Mouse (Mus musculus): ENCODE measurements around the gene Rnf145. TPM values are rescaled to one million over a fixed set of nuclear protein-coding genes. Genes with fewer than 3 reads are reported as not detected.
"Not testable (repeated sequence)": the region's sequence is repeated elsewhere in the genome, so short reads cannot be mapped to it uniquely, and the experiment has no call there.

The Rnf145 gene
- polyA plus RNA-seq, 1 experiment from 2014 or later: 50.5 TPM

DNA sequence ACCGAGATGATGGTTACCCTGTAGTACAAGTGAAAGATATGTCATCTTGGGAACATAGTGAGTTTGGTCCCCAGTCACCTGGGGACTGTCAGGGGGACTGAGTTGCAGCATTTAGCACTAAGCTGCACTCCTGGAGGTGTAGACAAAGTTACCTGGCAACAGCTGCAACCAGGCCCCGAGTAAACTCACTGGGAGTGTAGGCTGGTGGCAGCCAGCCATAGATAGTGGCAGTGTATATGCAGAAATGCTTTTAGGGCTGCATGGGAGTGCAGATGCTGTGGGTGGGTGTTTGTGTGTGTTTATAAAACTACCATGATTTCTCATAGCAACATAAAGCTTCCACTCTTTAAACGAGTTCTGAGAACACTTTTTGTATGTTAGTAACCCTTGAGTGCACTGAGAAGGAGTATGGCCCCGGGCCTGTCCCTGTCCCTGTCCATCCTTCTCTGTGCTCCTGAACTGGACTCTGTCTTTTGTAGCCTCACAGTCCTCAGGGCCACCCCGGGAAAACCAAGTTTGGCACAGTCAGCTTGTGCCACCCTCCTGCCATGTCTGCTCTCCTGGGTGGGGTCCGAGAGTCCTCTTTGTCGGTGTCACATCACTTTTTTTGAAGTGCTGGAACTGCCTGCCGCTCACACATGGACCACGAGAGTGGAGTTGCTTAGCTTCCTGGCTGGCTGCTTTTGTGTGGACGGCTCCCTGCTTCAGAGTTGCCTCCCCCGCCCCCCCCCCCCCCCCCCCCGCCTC is 43.8 kb downstream of the Rnf145 start:
- no peak overlapping the region for H3K4me2 ChIP-seq (ENCODE audit: low read depth, low read length)
- H3K4me1 ChIP-seq (ENCODE audit: control insufficient read depth, insufficient read depth, low read length): no peaks in the 10 kb centered on the region
- ATAC-seq (replicated peaks; ENCODE audit: extremely low read depth, insufficient read depth, low FRiP score): no peak
- no peak overlapping the region for H3K27ac ChIP-seq (ENCODE audit: low read length)
- H3K27me3 ChIP-seq (ENCODE audit: control insufficient read depth, insufficient read depth, low read length): no peaks in the 10 kb centered on the region
- H3K4me3 ChIP-seq (ENCODE audit: low read length): no peak overlapping the region
- H3K9me3 ChIP-seq (replicated peaks; ENCODE audit: control insufficient read depth, low read length): no peaks in the 10 kb centered on the region
- H3K9ac ChIP-seq (ENCODE audit: low read length): no peak overlapping the region
- 66% methylated on average over 10 of the region's 12 CpGs for WGBS
- H3K36me3 ChIP-seq (ENCODE audit: control insufficient read depth, insufficient read depth): peaks cover 51% of the 10 kb centered on the region

DNA sequence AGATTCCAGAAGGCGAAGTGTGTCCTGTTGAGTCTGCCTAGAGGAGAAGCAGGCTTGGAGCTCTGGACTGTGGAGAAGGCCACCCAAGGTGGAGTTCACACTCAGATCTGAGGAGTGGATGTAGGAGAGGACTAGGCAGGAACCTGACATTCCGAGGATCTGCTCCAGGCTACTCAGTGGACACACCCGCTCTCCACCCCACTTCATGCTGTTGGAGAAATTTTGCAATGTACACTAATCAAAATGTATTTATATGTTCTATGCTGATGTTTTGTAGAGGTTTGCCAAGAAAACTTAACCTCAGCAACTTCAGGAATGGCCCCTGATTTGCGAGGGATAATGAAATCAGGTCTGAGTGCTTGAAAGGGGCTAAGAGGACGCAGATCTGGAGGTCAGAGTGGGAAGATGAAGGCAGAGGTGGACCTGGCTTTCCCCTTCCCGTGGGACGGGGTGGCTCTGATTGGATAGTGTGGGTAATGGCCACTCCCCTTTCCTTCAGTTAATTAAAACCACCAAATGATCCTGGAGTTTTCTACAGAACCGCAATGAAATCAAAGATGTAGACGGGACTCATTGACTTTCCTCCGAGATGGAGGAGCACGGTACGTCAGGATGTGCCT is 45.6 kb downstream of the Rnf145 start:
- H3K4me3 ChIP-seq (ENCODE audit: low read length): no peak overlapping the region
- no peak overlapping the region for H3K4me2 ChIP-seq (ENCODE audit: low read depth, low read length)
- H3K27ac ChIP-seq (ENCODE audit: low read length): no peak overlapping the region
- no peak for ATAC-seq (replicated peaks; ENCODE audit: extremely low read depth, insufficient read depth, low FRiP score)
- 91% methylated on average over 12 of the region's 12 CpGs for WGBS
- H3K27me3 ChIP-seq (ENCODE audit: control insufficient read depth, insufficient read depth, low read length): no peaks in the 10 kb centered on the region
- no peaks in the 10 kb centered on the region for H3K4me1 ChIP-seq (ENCODE audit: control insufficient read depth, insufficient read depth, low read length)
- no peak overlapping the region for H3K9ac ChIP-seq (ENCODE audit: low read length)
- peaks cover 52% of the 10 kb centered on the region for H3K36me3 ChIP-seq (ENCODE audit: control insufficient read depth, insufficient read depth)
- no peaks in the 10 kb centered on the region for H3K9me3 ChIP-seq (replicated peaks; ENCODE audit: control insufficient read depth, low read length)

DNA sequence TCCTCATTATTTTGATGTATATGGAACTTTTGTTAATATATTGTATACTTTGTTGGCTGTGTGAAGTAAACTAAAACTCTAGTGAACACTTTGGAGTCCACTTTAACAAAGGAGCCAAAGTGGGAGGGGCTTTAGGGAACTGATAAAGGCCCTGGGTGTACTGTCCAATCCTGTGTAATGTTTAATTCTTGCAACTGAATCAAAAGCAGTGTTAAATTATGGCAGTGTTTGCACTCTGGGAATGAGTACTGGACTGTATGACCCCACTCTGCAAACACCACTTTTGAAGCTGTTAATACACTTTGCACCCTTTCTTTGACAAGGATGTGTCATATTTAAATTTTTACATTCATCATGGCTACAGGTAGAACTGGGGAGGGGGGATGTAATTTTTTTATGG is 46.2 kb downstream of the Rnf145 start:
- ATAC-seq (replicated peaks; ENCODE audit: extremely low read depth, insufficient read depth, low FRiP score): no peak
- Histone ChIP-seq H3K4me1 (ENCODE audit: control insufficient read depth, insufficient read depth, low read length) (no peaks in the 10 kb centered on the region), H3K4me2 (ENCODE audit: low read depth, low read length) (no peak overlapping the region), H3K36me3 (ENCODE audit: control insufficient read depth, insufficient read depth) (peaks cover 52% of the 10 kb centered on the region), H3K9me3 (replicated peaks; ENCODE audit: control insufficient read depth, low read length) (peaks cover 4% of the 10 kb centered on the region; the same call in 1 of the 2 replicates), H3K9ac (ENCODE audit: low read length) (no peak overlapping the region), H3K27ac (ENCODE audit: low read length) (no peak overlapping the region), H3K4me3 (ENCODE audit: low read length) (no peak overlapping the region), H3K27me3 (ENCODE audit: control insufficient read depth, insufficient read depth, low read length) (no peaks in the 10 kb centered on the region)

DNA sequence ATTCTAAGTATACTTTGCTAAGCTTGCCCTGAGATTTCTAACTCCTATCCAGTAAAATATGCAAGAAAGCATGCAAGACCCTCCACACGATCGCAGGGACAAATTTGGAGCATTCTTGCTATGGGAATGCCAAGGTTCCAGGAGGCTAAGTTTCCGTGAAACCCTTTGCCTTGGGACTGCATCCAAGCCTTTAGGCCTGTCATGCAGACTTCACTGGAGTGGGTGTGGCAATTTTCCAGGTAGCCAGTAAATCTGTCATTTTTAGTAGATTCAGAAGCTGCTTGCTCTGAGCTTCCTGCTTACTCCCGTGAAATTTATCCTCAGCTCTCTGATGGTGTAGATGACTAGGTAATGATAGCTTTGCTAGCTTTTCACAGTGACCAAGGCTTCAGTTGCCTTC is 51.6 kb downstream of the Rnf145 start:
- ATAC-seq (replicated peaks; ENCODE audit: extremely low read depth, insufficient read depth, low FRiP score); H3K9ac ChIP-seq (ENCODE audit: low read length); H3K27ac ChIP-seq (ENCODE audit: low read length); H3K4me1 ChIP-seq (ENCODE audit: control insufficient read depth, insufficient read depth, low read length); H3K4me3 ChIP-seq (ENCODE audit: low read length); H3K4me2 ChIP-seq (ENCODE audit: low read depth, low read length); H3K9me3 ChIP-seq (replicated peaks; ENCODE audit: control insufficient read depth, low read length); H3K27me3 ChIP-seq (ENCODE audit: control insufficient read depth, insufficient read depth, low read length): not testable (repeated sequence)
- 81% methylated on average over 4 of the region's 4 CpGs for WGBS
- peaks cover 16% of the 10 kb centered on the region for H3K36me3 ChIP-seq (ENCODE audit: control insufficient read depth, insufficient read depth)

DNA sequence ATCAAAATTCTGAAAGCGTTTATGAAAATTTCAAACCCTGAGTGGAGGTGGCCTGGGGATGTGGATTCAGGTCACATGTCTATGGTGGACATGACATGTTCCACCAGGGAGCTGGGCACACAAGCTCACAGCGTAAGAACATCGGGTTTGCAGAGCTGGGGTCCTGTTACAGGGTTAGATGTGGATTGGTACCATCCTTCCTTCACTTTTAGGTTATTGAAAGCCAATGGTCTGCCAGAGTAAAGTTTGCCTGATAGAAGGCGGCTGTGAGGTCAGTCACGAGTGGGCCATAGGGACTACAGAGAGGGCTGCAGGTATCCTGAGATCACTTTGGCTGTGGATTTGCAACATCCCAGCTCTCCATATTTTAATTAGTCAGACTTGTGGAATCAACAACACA is 54.0 kb downstream of the Rnf145 start:
- no peak overlapping the region for H3K4me3 ChIP-seq (ENCODE audit: low read length)
- no peaks in the 10 kb centered on the region for H3K4me1 ChIP-seq (ENCODE audit: control insufficient read depth, insufficient read depth, low read length)
- peaks cover 4% of the 10 kb centered on the region; the same call in 1 of the 2 replicates for H3K9me3 ChIP-seq (replicated peaks; ENCODE audit: control insufficient read depth, low read length)
- H3K9ac ChIP-seq (ENCODE audit: low read length): no peak overlapping the region
- ATAC-seq (replicated peaks; ENCODE audit: extremely low read depth, insufficient read depth, low FRiP score): no peak
- H3K27me3 ChIP-seq (ENCODE audit: control insufficient read depth, insufficient read depth, low read length): no peaks in the 10 kb centered on the region
- H3K27ac ChIP-seq (ENCODE audit: low read length): no peak overlapping the region
- no peak overlapping the region for H3K4me2 ChIP-seq (ENCODE audit: low read depth, low read length)
- H3K36me3 ChIP-seq (ENCODE audit: control insufficient read depth, insufficient read depth): peaks cover 4% of the 10 kb centered on the region
- WGBS: 92% methylated on average over 5 of the region's 5 CpGs

DNA sequence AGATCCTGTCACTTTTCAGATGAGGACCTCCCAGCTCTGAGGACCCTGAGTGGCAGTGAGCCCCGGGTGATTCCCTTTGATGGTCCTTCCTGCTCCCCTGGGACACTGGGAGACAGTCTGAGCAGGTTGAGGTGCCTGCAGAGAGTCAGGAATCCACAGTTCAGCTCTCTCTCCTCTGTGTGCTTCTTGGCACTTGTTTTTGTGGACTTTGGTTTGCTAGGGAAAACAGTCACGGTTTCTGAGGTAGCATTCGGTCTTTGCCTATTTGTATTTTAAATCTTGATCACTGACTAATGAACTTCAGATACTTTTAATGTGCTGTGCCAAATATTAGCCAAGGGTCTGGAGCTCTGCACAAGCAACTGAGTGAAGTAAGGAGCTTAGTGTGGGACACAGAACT is 54.6 kb downstream of the Rnf145 start:
- ATAC-seq (replicated peaks; ENCODE audit: extremely low read depth, insufficient read depth, low FRiP score): no peak
- peaks cover 4% of the 10 kb centered on the region for H3K36me3 ChIP-seq (ENCODE audit: control insufficient read depth, insufficient read depth)
- H3K4me2 ChIP-seq (ENCODE audit: low read depth, low read length): no peak overlapping the region
- peaks cover 4% of the 10 kb centered on the region; the same call in 1 of the 2 replicates for H3K9me3 ChIP-seq (replicated peaks; ENCODE audit: control insufficient read depth, low read length)
- no peak overlapping the region for H3K4me3 ChIP-seq (ENCODE audit: low read length)
- H3K4me1 ChIP-seq (ENCODE audit: control insufficient read depth, insufficient read depth, low read length): no peaks in the 10 kb centered on the region
- 70% methylated on average over 3 of the region's 3 CpGs for WGBS
- H3K9ac ChIP-seq (ENCODE audit: low read length): no peak overlapping the region
- H3K27me3 ChIP-seq (ENCODE audit: control insufficient read depth, insufficient read depth, low read length): no peaks in the 10 kb centered on the region
- H3K27ac ChIP-seq (ENCODE audit: low read length): no peak overlapping the region

DNA sequence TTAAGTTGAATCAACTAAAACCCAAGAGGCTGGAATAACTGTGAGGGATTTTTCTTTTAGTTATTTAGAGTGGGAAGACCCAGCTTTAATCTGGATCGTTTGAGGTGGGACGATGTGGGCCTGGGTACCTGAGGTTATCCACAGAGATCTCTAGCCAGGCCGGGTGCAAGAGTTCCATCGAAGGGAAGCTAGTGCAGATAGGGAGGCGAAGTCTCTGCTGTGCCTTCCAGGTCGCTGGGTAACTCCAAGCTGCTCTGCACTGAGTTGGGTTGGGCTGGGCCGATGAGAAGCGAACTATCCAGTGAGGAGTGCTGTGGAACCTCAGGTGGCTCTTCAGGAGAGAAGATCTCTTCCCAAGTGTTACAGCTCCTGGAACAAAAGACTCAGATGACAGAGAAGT is 55.6 kb downstream of the Rnf145 start:
- H3K4me1 ChIP-seq (ENCODE audit: control insufficient read depth, insufficient read depth, low read length): no peaks in the 10 kb centered on the region
- H3K27ac ChIP-seq (ENCODE audit: low read length): no peak overlapping the region
- WGBS: 88% methylated on average over 8 of the region's 8 CpGs
- peaks cover 2% of the 10 kb centered on the region for H3K36me3 ChIP-seq (ENCODE audit: control insufficient read depth, insufficient read depth)
- no peak for ATAC-seq (replicated peaks; ENCODE audit: extremely low read depth, insufficient read depth, low FRiP score)
- H3K9ac ChIP-seq (ENCODE audit: low read length): no peak overlapping the region
- no peak overlapping the region for H3K4me2 ChIP-seq (ENCODE audit: low read depth, low read length)
- peaks cover 3% of the 10 kb centered on the region; the same call in 1 of the 2 replicates for H3K9me3 ChIP-seq (replicated peaks; ENCODE audit: control insufficient read depth, low read length)
- H3K4me3 ChIP-seq (ENCODE audit: low read length): no peak overlapping the region
- H3K27me3 ChIP-seq (ENCODE audit: control insufficient read depth, insufficient read depth, low read length): no peaks in the 10 kb centered on the region

DNA sequence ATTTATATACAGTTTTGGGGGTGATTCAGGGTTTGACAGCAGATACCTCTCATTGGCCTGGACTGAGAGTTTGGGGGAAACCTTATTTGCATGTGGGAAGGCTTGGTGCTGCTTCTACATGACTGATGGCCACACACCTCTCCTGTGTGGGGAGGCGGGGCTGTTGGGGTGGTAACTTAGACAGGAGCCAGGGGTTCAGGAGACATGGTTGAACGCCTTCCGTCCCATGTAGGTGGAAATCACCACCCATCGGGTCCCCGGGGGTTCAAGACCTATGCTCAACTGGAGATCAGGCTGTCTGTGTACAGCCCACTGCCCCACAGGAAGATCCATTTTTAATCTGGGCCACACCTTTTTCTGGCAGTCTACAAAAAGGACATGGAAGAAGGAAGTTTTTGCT is 56.1 kb downstream of the Rnf145 start:
- 91% methylated on average over 5 of the region's 5 CpGs for WGBS
- no peak overlapping the region for H3K9ac ChIP-seq (ENCODE audit: low read length)
- H3K27me3 ChIP-seq (ENCODE audit: control insufficient read depth, insufficient read depth, low read length): no peaks in the 10 kb centered on the region
- no peaks in the 10 kb centered on the region for H3K4me1 ChIP-seq (ENCODE audit: control insufficient read depth, insufficient read depth, low read length)
- no peak overlapping the region for H3K4me2 ChIP-seq (ENCODE audit: low read depth, low read length)
- H3K27ac ChIP-seq (ENCODE audit: low read length): no peak overlapping the region
- H3K4me3 ChIP-seq (ENCODE audit: low read length): no peak overlapping the region
- no peak for ATAC-seq (replicated peaks; ENCODE audit: extremely low read depth, insufficient read depth, low FRiP score)
- no peaks in the 10 kb centered on the region for H3K9me3 ChIP-seq (replicated peaks; ENCODE audit: control insufficient read depth, low read length)
- H3K36me3 ChIP-seq (ENCODE audit: control insufficient read depth, insufficient read depth): no peaks in the 10 kb centered on the region

DNA sequence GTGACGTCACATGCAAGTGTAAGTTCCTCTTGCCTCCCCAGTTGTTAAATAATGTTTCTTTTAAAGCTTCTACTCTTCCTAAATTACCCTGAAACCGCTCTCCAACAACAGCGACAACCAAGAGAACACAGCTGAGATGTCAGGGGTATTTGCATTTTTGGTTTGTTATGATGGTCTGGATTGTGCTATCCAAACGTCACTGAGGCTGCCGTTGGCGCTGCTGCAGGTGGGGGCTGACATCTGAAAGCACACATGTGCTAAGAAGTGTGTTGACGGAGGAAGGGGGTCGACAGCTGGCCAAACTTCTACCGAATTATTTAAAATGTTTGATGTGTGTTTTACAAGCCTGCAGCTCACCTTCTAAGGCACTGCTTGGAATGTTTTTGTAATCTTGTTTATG is 59.1 kb downstream of the Rnf145 start:
- Histone ChIP-seq H3K4me2 (ENCODE audit: low read depth, low read length) (no peak overlapping the region), H3K9me3 (replicated peaks; ENCODE audit: control insufficient read depth, low read length) (no peaks in the 10 kb centered on the region), H3K9ac (ENCODE audit: low read length) (no peak overlapping the region), H3K4me1 (ENCODE audit: control insufficient read depth, insufficient read depth, low read length) (no peaks in the 10 kb centered on the region), H3K4me3 (ENCODE audit: low read length) (no peak overlapping the region), H3K27ac (ENCODE audit: low read length) (no peak overlapping the region), H3K36me3 (ENCODE audit: control insufficient read depth, insufficient read depth) (no peaks in the 10 kb centered on the region), H3K27me3 (ENCODE audit: control insufficient read depth, insufficient read depth, low read length) (no peaks in the 10 kb centered on the region)
- no peak for ATAC-seq (replicated peaks; ENCODE audit: extremely low read depth, insufficient read depth, low FRiP score)
- 68% methylated on average over 9 of the region's 9 CpGs for WGBS
